Mouse (Mus musculus): Measurements from ENCODE around the gene Plekhh3. TPM values are rescaled to one million over a fixed set of nuclear protein-coding genes. Genes with fewer than 3 reads are reported as not detected.
"Not testable (repeated sequence)": the region's sequence is repeated elsewhere in the genome, so short reads cannot be mapped to it uniquely, and the experiment has no call there.

The Plekhh3 gene
- polyA plus RNA-seq, 1 experiment from 2014 or later: 17.1 TPM

DNA sequence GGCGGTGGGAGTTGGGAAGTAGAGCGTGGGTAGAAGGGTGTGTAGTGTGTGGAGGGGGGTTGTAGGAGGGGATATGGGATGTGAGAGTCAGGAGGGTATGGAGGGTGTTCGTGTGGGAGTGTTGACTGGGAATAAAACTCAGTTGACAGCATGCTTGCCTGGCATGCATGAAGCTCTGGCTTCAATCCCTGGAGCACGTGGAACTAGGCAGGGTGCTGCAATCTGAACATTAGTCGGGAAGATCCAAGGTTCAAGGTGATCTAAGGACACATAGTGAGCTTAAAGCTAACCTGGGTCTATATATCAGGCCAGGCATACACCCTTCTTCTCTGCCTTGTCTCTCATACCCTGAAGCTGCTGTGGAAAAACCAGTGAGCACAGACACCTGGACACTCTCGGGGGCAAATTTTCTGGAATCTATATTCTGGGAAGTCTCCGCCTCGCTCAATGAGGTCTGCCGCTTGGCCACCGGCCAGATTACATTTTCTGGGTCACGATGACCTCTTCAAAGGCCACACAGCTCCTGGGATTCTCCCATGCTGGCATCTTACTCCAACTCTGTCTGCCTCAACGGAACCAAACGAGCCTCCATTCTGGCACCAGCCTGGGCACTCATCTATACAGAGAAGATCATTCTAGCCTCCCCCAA lies 36.8 kb downstream of the Plekhh3 start:
- Histone ChIP-seq H3K36me3 (ENCODE audit: control insufficient read depth, insufficient read depth, low read length) (no peaks in the 10 kb centered on the region), H3K9ac (ENCODE audit: low read length) (no peak overlapping the region), H3K27me3 (ENCODE audit: control insufficient read depth, insufficient read depth, low read depth, low read length) (no peaks in the 10 kb centered on the region), H3K27ac (ENCODE audit: low read length) (no peak overlapping the region), H3K9me3 (ENCODE audit: control insufficient read depth, low read length) (peaks cover 4% of the 10 kb centered on the region), H3K4me1 (replicated peaks; ENCODE audit: control insufficient read depth, insufficient read depth, low read length) (0 out of 2 replicates have a peak, but pooled peaks cover 4% of the 10 kb centered on the region), H3K4me2 (ENCODE audit: low read depth, low read length) (no peak overlapping the region), H3K4me3 (ENCODE audit: low read length) (no peak overlapping the region)
- ATAC-seq (ENCODE audit: low read depth): no peak
- 66% methylated on average over 13 of the region's 13 CpGs for WGBS

DNA sequence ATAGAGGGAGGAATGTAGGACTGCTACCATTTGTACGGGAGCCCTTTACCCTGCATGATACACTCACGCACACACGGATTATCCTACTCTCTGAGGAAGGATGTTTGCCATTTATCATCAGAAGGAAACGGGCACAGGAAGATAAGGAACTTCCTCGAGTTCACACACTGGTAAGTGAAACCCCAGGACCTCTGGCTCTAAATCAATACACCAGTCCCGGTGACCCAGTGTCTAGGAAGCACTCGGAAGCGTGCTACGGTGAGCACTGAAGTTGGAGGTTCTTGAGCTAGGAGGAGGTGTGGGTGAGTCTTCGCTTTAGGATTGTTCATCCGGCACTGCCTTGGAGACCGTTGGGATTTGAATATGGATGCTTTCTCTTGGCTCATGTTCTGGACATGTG lies 38.1 kb downstream of the Plekhh3 start:
- peak; percentile 28; the same call in 1 of the 2 replicates for ATAC-seq (ENCODE audit: low read depth)
- Histone ChIP-seq H3K36me3 (ENCODE audit: control insufficient read depth, insufficient read depth, low read length) (no peaks in the 10 kb centered on the region), H3K27me3 (ENCODE audit: control insufficient read depth, insufficient read depth, low read depth, low read length) (no peaks in the 10 kb centered on the region), H3K9me3 (ENCODE audit: control insufficient read depth, low read length) (peaks cover 4% of the 10 kb centered on the region), H3K27ac (ENCODE audit: low read length) (no peak overlapping the region), H3K9ac (ENCODE audit: low read length) (no peak overlapping the region), H3K4me1 (replicated peaks; ENCODE audit: control insufficient read depth, insufficient read depth, low read length) (0 out of 2 replicates have a peak, but pooled peaks cover 4% of the 10 kb centered on the region), H3K4me3 (ENCODE audit: low read length) (no peak overlapping the region), H3K4me2 (ENCODE audit: low read depth, low read length) (no peak overlapping the region)
- whole genome bisulfite sequencing: 39% methylated on average over 12 of the region's 12 CpGs

DNA sequence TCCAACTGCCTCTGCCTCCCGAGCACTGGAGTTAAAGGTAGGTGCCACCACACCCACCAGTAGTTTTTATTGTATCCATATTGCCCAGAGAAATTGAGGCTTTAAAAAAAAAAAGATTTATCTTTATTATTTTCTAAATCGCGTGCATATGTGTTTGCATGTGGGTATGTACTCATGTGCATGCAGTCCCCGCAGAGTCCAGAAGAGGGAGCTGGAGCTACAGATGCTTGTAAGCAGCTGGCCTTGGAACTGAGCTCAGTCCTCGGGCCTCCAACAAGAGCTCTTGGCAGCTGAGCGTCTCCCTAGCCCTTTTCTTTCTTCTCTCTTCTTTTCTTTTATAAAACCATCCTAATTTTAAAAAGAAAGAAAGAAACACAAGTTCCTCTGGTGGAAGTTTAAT lies 39.5 kb downstream of the Plekhh3 start:
- no peak overlapping the region for H3K9ac ChIP-seq (ENCODE audit: low read length)
- peaks cover 3% of the 10 kb centered on the region for H3K36me3 ChIP-seq (ENCODE audit: control insufficient read depth, insufficient read depth, low read length)
- no peaks in the 10 kb centered on the region for H3K27me3 ChIP-seq (ENCODE audit: control insufficient read depth, insufficient read depth, low read depth, low read length)
- 84% methylated on average over 6 of the region's 6 CpGs for WGBS
- H3K4me1 ChIP-seq (replicated peaks; ENCODE audit: control insufficient read depth, insufficient read depth, low read length): 0 out of 2 replicates have a peak, but pooled peaks cover 4% of the 10 kb centered on the region
- H3K4me3 ChIP-seq (ENCODE audit: low read length): no peak overlapping the region
- H3K4me2 ChIP-seq (ENCODE audit: low read depth, low read length): no peak overlapping the region
- H3K9me3 ChIP-seq (ENCODE audit: control insufficient read depth, low read length): peaks cover 6% of the 10 kb centered on the region
- H3K27ac ChIP-seq (ENCODE audit: low read length): no peak overlapping the region
- no peak for ATAC-seq (ENCODE audit: low read depth)

DNA sequence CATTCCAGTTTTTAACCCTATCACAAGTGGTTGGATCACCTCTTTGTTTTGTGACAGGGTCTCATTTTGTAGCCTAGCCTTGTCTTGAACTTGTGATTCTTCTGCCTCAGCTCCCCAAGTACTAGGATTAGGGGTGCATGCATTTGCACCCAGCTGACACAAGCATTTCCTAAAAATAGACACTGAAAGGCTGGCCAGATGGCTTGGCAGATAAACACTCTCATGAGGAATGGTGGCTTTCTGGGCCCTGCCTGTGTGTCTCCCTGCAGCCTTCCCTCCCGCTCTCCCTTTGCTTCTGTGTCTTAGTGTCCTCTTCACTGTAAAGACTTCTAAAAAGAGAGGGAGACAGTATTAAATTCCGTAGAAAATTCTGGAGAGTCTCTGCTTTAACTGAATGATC lies 40.0 kb downstream of the Plekhh3 start:
- Histone ChIP-seq H3K36me3 (ENCODE audit: control insufficient read depth, insufficient read depth, low read length) (peaks cover 8% of the 10 kb centered on the region), H3K27me3 (ENCODE audit: control insufficient read depth, insufficient read depth, low read depth, low read length) (no peaks in the 10 kb centered on the region), H3K9ac (ENCODE audit: low read length) (no peak overlapping the region), H3K4me1 (replicated peaks; ENCODE audit: control insufficient read depth, insufficient read depth, low read length) (0 out of 2 replicates have a peak, but pooled peaks cover 4% of the 10 kb centered on the region), H3K4me3 (ENCODE audit: low read length) (no peak overlapping the region), H3K27ac (ENCODE audit: low read length) (no peak overlapping the region), H3K9me3 (ENCODE audit: control insufficient read depth, low read length) (peaks cover 6% of the 10 kb centered on the region), H3K4me2 (ENCODE audit: low read depth, low read length) (no peak overlapping the region)
- ATAC-seq (ENCODE audit: low read depth): no peak
- WGBS: 90% methylated on average over 2 of the region's 2 CpGs

DNA sequence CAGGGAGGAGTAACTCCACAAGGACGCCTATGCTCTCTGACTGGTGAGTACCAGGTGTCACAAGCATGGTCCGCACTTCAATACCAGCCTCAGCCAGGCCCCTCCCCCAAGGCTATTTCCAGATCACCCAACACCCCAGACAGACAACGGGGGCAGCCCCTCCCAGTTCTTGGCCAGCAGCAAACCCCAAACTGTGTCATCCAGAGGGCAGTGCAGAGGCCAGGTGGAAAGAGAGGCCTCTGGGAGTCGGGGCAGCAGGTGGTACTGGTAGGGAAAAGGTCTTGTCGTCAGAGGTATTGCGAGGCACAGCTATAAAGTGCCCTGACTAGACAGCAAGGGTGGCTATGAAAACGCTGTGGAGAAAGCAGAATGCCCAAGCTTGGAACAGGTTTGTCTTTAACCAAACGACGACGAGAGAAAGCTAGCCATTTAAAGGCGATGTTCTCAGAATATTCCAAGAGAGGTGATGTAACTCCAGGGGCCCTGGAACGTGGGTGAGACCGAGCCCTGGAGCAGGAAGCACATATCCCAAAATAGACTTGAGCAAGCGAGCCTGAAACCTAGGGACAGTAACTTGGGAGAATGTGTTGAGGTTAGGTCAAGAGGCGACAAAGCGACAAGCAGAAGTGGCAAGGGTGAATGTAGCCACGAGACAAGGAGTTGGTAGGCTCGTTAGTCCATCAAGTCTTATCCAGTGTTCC lies 40.9 kb downstream of the Plekhh3 start:
- peaks cover 16% of the 10 kb centered on the region for H3K36me3 ChIP-seq (ENCODE audit: control insufficient read depth, insufficient read depth, low read length)
- peak overlapping the region; percentile 13; the same call in 1 of the 2 replicates for H3K9ac ChIP-seq (ENCODE audit: low read length)
- peaks cover 6% of the 10 kb centered on the region for H3K9me3 ChIP-seq (ENCODE audit: control insufficient read depth, low read length)
- no peak overlapping the region for H3K4me3 ChIP-seq (ENCODE audit: low read length)
- 35% methylated on average over 18 of the region's 18 CpGs for WGBS
- H3K27ac ChIP-seq (ENCODE audit: low read length): no peak overlapping the region
- 0 out of 2 replicates have a peak, but pooled peaks have one; percentile 15 for ATAC-seq (ENCODE audit: low read depth)
- no peak overlapping the region for H3K4me2 ChIP-seq (ENCODE audit: low read depth, low read length)
- no peaks in the 10 kb centered on the region for H3K27me3 ChIP-seq (ENCODE audit: control insufficient read depth, insufficient read depth, low read depth, low read length)
- H3K4me1 ChIP-seq (replicated peaks; ENCODE audit: control insufficient read depth, insufficient read depth, low read length): 0 out of 2 replicates have a peak, but pooled peaks cover 4% of the 10 kb centered on the region

DNA sequence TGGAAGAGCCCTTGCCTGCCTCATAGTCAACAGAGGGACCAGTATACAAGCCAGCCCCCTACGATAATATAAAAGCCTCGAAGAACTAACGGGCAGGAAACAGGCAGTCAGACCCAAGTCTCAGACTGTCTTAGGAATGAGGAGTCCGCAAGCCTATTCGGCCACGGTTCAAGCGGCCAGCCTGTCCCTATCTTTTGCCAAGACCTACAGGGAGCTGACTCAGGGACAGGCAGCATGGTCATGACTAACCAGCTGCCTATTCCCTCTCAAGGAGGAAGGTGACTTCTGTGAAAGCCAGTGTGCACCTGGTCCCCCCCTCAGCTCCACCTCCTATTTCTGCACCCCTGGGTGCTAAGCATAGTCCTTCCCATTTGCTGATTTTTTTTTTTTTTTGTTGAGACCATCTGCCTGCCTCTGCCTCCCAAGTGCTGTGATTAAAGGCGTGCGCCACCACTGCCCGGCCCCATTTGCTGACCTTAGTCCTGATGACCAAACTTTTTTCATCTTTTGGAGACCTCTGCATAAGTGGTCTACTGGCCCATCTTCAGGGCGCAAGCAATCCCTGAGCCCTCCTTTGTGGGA lies 42.1 kb downstream of the Plekhh3 start:
- no peaks in the 10 kb centered on the region for H3K27me3 ChIP-seq (ENCODE audit: control insufficient read depth, insufficient read depth, low read depth, low read length)
- no peak overlapping the region for H3K9ac ChIP-seq (ENCODE audit: low read length)
- no peak overlapping the region for H3K4me3 ChIP-seq (ENCODE audit: low read length)
- peaks cover 16% of the 10 kb centered on the region for H3K36me3 ChIP-seq (ENCODE audit: control insufficient read depth, insufficient read depth, low read length)
- H3K27ac ChIP-seq (ENCODE audit: low read length): no peak overlapping the region
- 0 out of 2 replicates have a peak, but pooled peaks cover 4% of the 10 kb centered on the region for H3K4me1 ChIP-seq (replicated peaks; ENCODE audit: control insufficient read depth, insufficient read depth, low read length)
- peaks cover 6% of the 10 kb centered on the region for H3K9me3 ChIP-seq (ENCODE audit: control insufficient read depth, low read length)
- WGBS: 71% methylated on average over 11 of the region's 11 CpGs
- H3K4me2 ChIP-seq (ENCODE audit: low read depth, low read length): no peak overlapping the region
- ATAC-seq (ENCODE audit: low read depth): no peak

DNA sequence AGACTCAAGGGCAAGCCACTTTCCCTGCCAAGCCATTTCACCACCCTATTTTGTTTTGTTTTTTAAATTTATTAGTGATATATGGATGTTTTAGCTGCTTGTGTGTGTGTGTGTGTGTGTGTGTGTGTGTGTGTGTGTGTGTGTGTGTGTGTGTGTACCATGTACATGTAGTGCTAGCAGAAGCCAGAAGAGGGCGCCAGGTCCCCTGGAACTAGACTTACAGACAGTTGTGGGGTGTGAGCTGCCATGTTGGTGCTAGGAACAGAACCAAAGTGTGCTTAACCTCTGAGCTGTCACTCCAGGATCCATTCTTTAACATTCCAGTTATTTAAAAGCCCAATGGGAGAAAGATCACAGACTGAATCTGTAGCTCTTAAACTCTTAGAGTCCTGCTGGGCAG lies 44.1 kb downstream of the Plekhh3 start:
- Histone ChIP-seq H3K9ac (ENCODE audit: low read length) (no peak overlapping the region), H3K4me3 (ENCODE audit: low read length) (no peak overlapping the region), H3K4me2 (ENCODE audit: low read depth, low read length) (no peak overlapping the region), H3K4me1 (replicated peaks; ENCODE audit: control insufficient read depth, insufficient read depth, low read length) (0 out of 2 replicates have a peak, but pooled peaks cover 4% of the 10 kb centered on the region), H3K36me3 (ENCODE audit: control insufficient read depth, insufficient read depth, low read length) (peaks cover 24% of the 10 kb centered on the region), H3K27me3 (ENCODE audit: control insufficient read depth, insufficient read depth, low read depth, low read length) (no peaks in the 10 kb centered on the region), H3K9me3 (ENCODE audit: control insufficient read depth, low read length) (peaks cover 6% of the 10 kb centered on the region), H3K27ac (ENCODE audit: low read length) (no peak overlapping the region)
- no peak for ATAC-seq (ENCODE audit: low read depth)
- WGBS: 93% methylated on average over 1 of the region's 1 CpGs

DNA sequence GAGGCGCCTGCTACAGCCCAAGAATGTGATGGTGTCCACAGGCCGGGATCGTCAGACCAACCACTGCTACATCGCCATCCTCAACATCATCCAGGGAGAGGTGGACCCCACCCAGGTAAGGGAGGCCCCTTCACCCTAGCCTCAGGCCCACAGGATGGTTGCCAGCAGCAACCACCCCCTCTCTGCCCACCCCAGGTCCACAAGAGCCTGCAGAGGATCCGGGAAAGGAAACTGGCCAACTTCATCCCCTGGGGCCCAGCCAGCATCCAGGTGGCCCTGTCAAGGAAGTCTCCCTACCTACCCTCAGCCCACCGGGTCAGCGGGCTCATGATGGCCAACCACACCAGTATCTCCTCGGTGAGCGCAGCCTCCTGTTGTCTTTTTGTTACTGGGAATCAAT lies 46.1 kb downstream of the Plekhh3 start:
- H3K27me3 ChIP-seq (ENCODE audit: control insufficient read depth, insufficient read depth, low read depth, low read length); H3K9me3 ChIP-seq (ENCODE audit: control insufficient read depth, low read length); H3K4me3 ChIP-seq (ENCODE audit: low read length); ATAC-seq (ENCODE audit: low read depth); H3K9ac ChIP-seq (ENCODE audit: low read length); H3K4me1 ChIP-seq (replicated peaks; ENCODE audit: control insufficient read depth, insufficient read depth, low read length); H3K4me2 ChIP-seq (ENCODE audit: low read depth, low read length); H3K27ac ChIP-seq (ENCODE audit: low read length): not testable (repeated sequence)
- peaks cover 24% of the 10 kb centered on the region for H3K36me3 ChIP-seq (ENCODE audit: control insufficient read depth, insufficient read depth, low read length)
- WGBS: 91% methylated on average over 7 of the region's 9 CpGs

DNA sequence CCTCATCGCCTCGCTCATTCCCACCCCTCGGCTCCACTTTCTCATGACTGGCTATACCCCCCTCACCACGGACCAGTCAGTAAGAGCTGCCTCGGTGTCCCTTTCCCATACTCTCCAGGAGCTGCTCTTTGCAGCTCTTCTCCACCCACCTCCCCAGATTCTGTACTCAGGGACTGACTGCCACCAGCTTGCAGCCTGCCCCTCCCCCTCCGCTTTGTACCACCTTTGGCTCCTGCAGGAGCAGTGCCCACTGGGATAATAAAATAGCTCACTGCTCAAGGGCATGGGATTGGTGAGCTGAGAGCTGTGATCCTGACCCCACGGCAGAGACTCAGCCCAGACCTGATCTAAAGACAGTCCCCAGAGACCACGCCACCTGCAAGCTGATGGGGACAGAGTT lies 46.7 kb downstream of the Plekhh3 start:
- not testable (repeated sequence) for H3K27ac ChIP-seq (ENCODE audit: low read length); H3K9me3 ChIP-seq (ENCODE audit: control insufficient read depth, low read length); H3K27me3 ChIP-seq (ENCODE audit: control insufficient read depth, insufficient read depth, low read depth, low read length); H3K4me3 ChIP-seq (ENCODE audit: low read length); H3K4me2 ChIP-seq (ENCODE audit: low read depth, low read length); ATAC-seq (ENCODE audit: low read depth); H3K9ac ChIP-seq (ENCODE audit: low read length); H3K4me1 ChIP-seq (replicated peaks; ENCODE audit: control insufficient read depth, insufficient read depth, low read length)
- H3K36me3 ChIP-seq (ENCODE audit: control insufficient read depth, insufficient read depth, low read length): peaks cover 24% of the 10 kb centered on the region
- 96% methylated on average over 8 of the region's 8 CpGs for WGBS
